Mouse (Mus musculus): ENCODE measurements around the gene Tbc1d8. TPM values are rescaled to one million over a fixed set of nuclear protein-coding genes. Genes with fewer than 3 reads are reported as not detected.
A peak's percentile ranks its signal among the peaks of the same experiment; 100 is the strongest.

Tbc1d8 gene
- polyA plus RNA-seq, 1 experiment from 2014 or later: 9.9 TPM

- H3K4me3 ChIP-seq (replicated peaks): no peak overlapping the region
- 38% methylated on average over 9 of the region's 9 CpGs for WGBS
- H3K9me3 ChIP-seq (replicated peaks): 0 out of 2 replicates have a peak, but pooled peaks cover 5% of the 10 kb centered on the region
- peaks cover 11% of the 10 kb centered on the region; the same call in 1 of the 2 replicates for H3K27me3 ChIP-seq
- H3K4me1 ChIP-seq: peaks cover 23% of the 10 kb centered on the region
- no peaks in the 10 kb centered on the region for H3K36me3 ChIP-seq
- ATAC-seq (replicated peaks; ENCODE audit: low FRiP score): 0 out of 2 replicates have a peak, but pooled peaks have one; percentile 2
- H3K27ac ChIP-seq: peak overlapping the region; percentile 71
- H3K4me2 ChIP-seq: no peak overlapping the region
- no peak overlapping the region for H3K9ac ChIP-seq
These were observed 4.0 kb downstream of the Tbc1d8 start for GRCm38 (mm10) chr1:39474516-39474915.

GRCm38 (mm10) chr1:39471298-39471902 lies 7.2 kb downstream of the Tbc1d8 start:
- Histone ChIP-seq H3K4me1 (peaks cover 9% of the 10 kb centered on the region), H3K4me3 (replicated peaks) (no peak overlapping the region), H3K4me2 (no peak overlapping the region), H3K36me3 (no peaks in the 10 kb centered on the region), H3K9ac (no peak overlapping the region), H3K27ac (no peak overlapping the region), H3K27me3 (0 out of 2 replicates have a peak, but pooled peaks cover 3% of the 10 kb centered on the region), H3K9me3 (replicated peaks) (0 out of 2 replicates have a peak, but pooled peaks cover 5% of the 10 kb centered on the region)
- WGBS: 81% methylated on average over 9 of the region's 9 CpGs
- no peak for ATAC-seq (replicated peaks; ENCODE audit: low FRiP score)

- Histone ChIP-seq H3K9me3 (replicated peaks) (0 out of 2 replicates have a peak, but pooled peaks cover 3% of the 10 kb centered on the region), H3K4me3 (replicated peaks) (no peak overlapping the region), H3K27ac (no peak overlapping the region), H3K4me2 (no peak overlapping the region), H3K36me3 (no peaks in the 10 kb centered on the region), H3K27me3 (no peaks in the 10 kb centered on the region), H3K9ac (no peak overlapping the region), H3K4me1 (peaks cover 12% of the 10 kb centered on the region)
- 83% methylated on average over 7 of the region's 7 CpGs for WGBS
- no peak for ATAC-seq (replicated peaks; ENCODE audit: low FRiP score)
These were observed 9.6 kb downstream of the Tbc1d8 start for GRCm38 (mm10) chr1:39468982-39469381.

GRCm38 (mm10) chr1:39466526-39466925 lies 12.0 kb downstream of the Tbc1d8 start:
- Histone ChIP-seq H3K4me3 (replicated peaks) (no peak overlapping the region), H3K27ac (no peak overlapping the region), H3K27me3 (no peaks in the 10 kb centered on the region), H3K4me1 (peaks cover 19% of the 10 kb centered on the region), H3K4me2 (no peak overlapping the region), H3K36me3 (no peaks in the 10 kb centered on the region), H3K9ac (no peak overlapping the region), H3K9me3 (replicated peaks) (0 out of 2 replicates have a peak, but pooled peaks cover 3% of the 10 kb centered on the region)
- WGBS: 88% methylated on average over 13 of the region's 13 CpGs
- ATAC-seq (replicated peaks; ENCODE audit: low FRiP score): no peak

- H3K9ac ChIP-seq: no peak overlapping the region
- H3K27me3 ChIP-seq: no peaks in the 10 kb centered on the region
- WGBS: 92% methylated on average over 3 of the region's 3 CpGs
- no peak for ATAC-seq (replicated peaks; ENCODE audit: low FRiP score)
- H3K36me3 ChIP-seq: no peaks in the 10 kb centered on the region
- H3K4me3 ChIP-seq (replicated peaks): no peak overlapping the region
- H3K4me1 ChIP-seq: peaks cover 19% of the 10 kb centered on the region
- H3K9me3 ChIP-seq (replicated peaks): no peaks in the 10 kb centered on the region
- H3K27ac ChIP-seq: no peak overlapping the region
- no peak overlapping the region for H3K4me2 ChIP-seq
These were observed 13.8 kb downstream of the Tbc1d8 start for GRCm38 (mm10) chr1:39464760-39465159.

GRCm38 (mm10) chr1:39462937-39463444 lies 15.6 kb downstream of the Tbc1d8 start:
- H3K27me3 ChIP-seq: no peaks in the 10 kb centered on the region
- H3K4me1 ChIP-seq: peaks cover 19% of the 10 kb centered on the region
- no peak overlapping the region for H3K4me3 ChIP-seq (replicated peaks)
- H3K27ac ChIP-seq: no peak overlapping the region
- no peak for ATAC-seq (replicated peaks; ENCODE audit: low FRiP score)
- 63% methylated on average over 6 of the region's 6 CpGs for WGBS
- H3K36me3 ChIP-seq: no peaks in the 10 kb centered on the region
- H3K9ac ChIP-seq: no peak overlapping the region
- H3K4me2 ChIP-seq: no peak overlapping the region
- H3K9me3 ChIP-seq (replicated peaks): no peaks in the 10 kb centered on the region

- H3K4me1 ChIP-seq: peaks cover 19% of the 10 kb centered on the region
- H3K9me3 ChIP-seq (replicated peaks): no peaks in the 10 kb centered on the region
- H3K27me3 ChIP-seq: no peaks in the 10 kb centered on the region
- H3K4me3 ChIP-seq (replicated peaks): no peak overlapping the region
- H3K4me2 ChIP-seq: no peak overlapping the region
- H3K36me3 ChIP-seq: no peaks in the 10 kb centered on the region
- H3K9ac ChIP-seq: no peak overlapping the region
- 90% methylated on average over 13 of the region's 13 CpGs for WGBS
- no peak overlapping the region for H3K27ac ChIP-seq
- no peak for ATAC-seq (replicated peaks; ENCODE audit: low FRiP score)
These were observed 16.5 kb downstream of the Tbc1d8 start for GRCm38 (mm10) chr1:39462036-39462435.

- no peaks in the 10 kb centered on the region for H3K9me3 ChIP-seq (replicated peaks)
- H3K4me2 ChIP-seq: no peak overlapping the region
- no peak for ATAC-seq (replicated peaks; ENCODE audit: low FRiP score)
- peaks cover 13% of the 10 kb centered on the region for H3K4me1 ChIP-seq
- H3K27ac ChIP-seq: no peak overlapping the region
- no peaks in the 10 kb centered on the region for H3K27me3 ChIP-seq
- no peak overlapping the region for H3K4me3 ChIP-seq (replicated peaks)
- H3K9ac ChIP-seq: no peak overlapping the region
- 87% methylated on average over 5 of the region's 5 CpGs for WGBS
- H3K36me3 ChIP-seq: no peaks in the 10 kb centered on the region
These were observed 18.1 kb downstream of the Tbc1d8 start for GRCm38 (mm10) chr1:39460495-39460894.

- peaks cover 26% of the 10 kb centered on the region for H3K4me1 ChIP-seq
- no peak overlapping the region for H3K4me2 ChIP-seq
- H3K27me3 ChIP-seq: no peaks in the 10 kb centered on the region
- H3K36me3 ChIP-seq: no peaks in the 10 kb centered on the region
- no peak overlapping the region for H3K27ac ChIP-seq
- WGBS: 88% methylated on average over 13 of the region's 13 CpGs
- H3K4me3 ChIP-seq (replicated peaks): no peak overlapping the region
- no peaks in the 10 kb centered on the region for H3K9me3 ChIP-seq (replicated peaks)
- H3K9ac ChIP-seq: no peak overlapping the region
- ATAC-seq (replicated peaks; ENCODE audit: low FRiP score): no peak
These were observed 20.4 kb downstream of the Tbc1d8 start for GRCm38 (mm10) chr1:39457887-39458874.

GRCm38 (mm10) chr1:39456421-39456853 lies 22.1 kb downstream of the Tbc1d8 start:
- H3K27ac ChIP-seq: 0 out of 2 replicates have a peak overlapping the region, but pooled peaks have one; percentile 23
- 65% methylated on average over 5 of the region's 5 CpGs for WGBS

GRCm38 (mm10) chr1:39455350-39456023 lies 23.1 kb downstream of the Tbc1d8 start:
- no peaks in the 10 kb centered on the region for H3K36me3 ChIP-seq
- peak overlapping the region; percentile 0; the same call in 1 of the 2 replicates for H3K4me2 ChIP-seq
- H3K4me3 ChIP-seq (replicated peaks): no peak overlapping the region
- no peak overlapping the region for H3K9ac ChIP-seq
- peaks cover 46% of the 10 kb centered on the region for H3K4me1 ChIP-seq
- no peaks in the 10 kb centered on the region for H3K9me3 ChIP-seq (replicated peaks)
- H3K27me3 ChIP-seq: no peaks in the 10 kb centered on the region
- H3K27ac ChIP-seq: peak overlapping the region; percentile 61
- ATAC-seq (replicated peaks; ENCODE audit: low FRiP score): peak; percentile 35; the same call in 1 of the 2 replicates
- WGBS: 57% methylated on average over 23 of the region's 23 CpGs

More at GRCm38 (mm10) chr1:39456421-39456853, 22.1 kb downstream of the Tbc1d8 start:
- H3K4me1 ChIP-seq: peaks cover 37% of the 10 kb centered on the region
- no peak overlapping the region for H3K4me3 ChIP-seq (replicated peaks)
- no peak; the same call in 1 of the 2 replicates for ATAC-seq (replicated peaks; ENCODE audit: low FRiP score)
- H3K4me2 ChIP-seq: no peak overlapping the region
- no peaks in the 10 kb centered on the region for H3K36me3 ChIP-seq
- no peak overlapping the region for H3K9ac ChIP-seq
- H3K27me3 ChIP-seq: no peaks in the 10 kb centered on the region
- H3K9me3 ChIP-seq (replicated peaks): no peaks in the 10 kb centered on the region

Measured in kidney, embryonic 15.5 days (tissue).